Mouse (Mus musculus) heart, embryonic 11.5 days (tissue): Measurements from ENCODE around the gene Gng7. TPM values are rescaled to one million over a fixed set of nuclear protein-coding genes. Genes with fewer than 3 reads are reported as not detected.

ENCODE experiments used
- ATAC-seq: fragments of 200-750 bp; cut with Nextera tagmentation; replicated peaks from 2 replicates; pipeline ENCODE4 v1.8.0; 2017; ENCODE audit warnings: moderate library complexity; ENCODE audit not compliant: insufficient number of reproducible peaks, low FRiP score, low TSS enrichment
- H3K27ac ChIP-seq: fragments of 300-500 bp; sonication (generic); 2 replicates; pipeline ENCODE4 v1.5.1; 2014; ENCODE audit warnings: mild to moderate bottlenecking, low read depth, low read length
- H3K27me3 ChIP-seq: fragments of 300-500 bp; sonication (generic); 2 replicates; pipeline ENCODE4 v1.6.1; 2014; ENCODE audit warnings: mild to moderate bottlenecking, low read length, mixed read lengths; ENCODE audit not compliant: control insufficient read depth, insufficient read depth
- H3K36me3 ChIP-seq: fragments of 300-500 bp; sonication (generic); 2 replicates; pipeline ENCODE4 v1.6.1; 2014; ENCODE audit warnings: mild to moderate bottlenecking, low read length, moderate library complexity, mixed read lengths; ENCODE audit not compliant: control insufficient read depth, insufficient read depth
- H3K4me1 ChIP-seq: fragments of 300-500 bp; sonication (generic); 2 replicates; pipeline ENCODE4 v1.6.1; 2014; ENCODE audit warnings: low read length; ENCODE audit not compliant: control insufficient read depth, insufficient read depth
- H3K4me2 ChIP-seq: fragments of 300-500 bp; sonication (generic); 2 replicates; pipeline ENCODE4 v1.6.1; 2014; ENCODE audit warnings: mild to moderate bottlenecking, moderate library complexity
- H3K4me3 ChIP-seq: fragments of 300-500 bp; sonication (generic); 2 replicates; pipeline ENCODE4 v1.5.1; 2014; ENCODE audit warnings: low read depth, low read length
- H3K9ac ChIP-seq: fragments of 300-500 bp; sonication (generic); 2 replicates; pipeline ENCODE4 v1.6.1; 2014; ENCODE audit warnings: mild to moderate bottlenecking, low read depth, low read length, moderate library complexity
- H3K9me3 ChIP-seq: fragments of 300-500 bp; sonication (generic); replicated peaks from 2 replicates; pipeline ENCODE4 v1.6.1; 2016; ENCODE audit warnings: low read length; ENCODE audit not compliant: control insufficient read depth
- WGBS: fragments of 180-500 bp; shearing (Covaris S2); extraction: QIAGEN DNeasy Blood & Tissue Kit; methylation state at CpG from one replicate; pipeline ENCODE4 v1.1.7; 2014; ENCODE audit not compliant: insufficient replicate concordance; 5-methylcytosine and 5-hydroxymethylcytosine counted together
- polyA plus RNA-seq: library from polyadenylated mRNA; unstranded; fragments of >200 nt; fragmentation: Nextera tagmentation; extraction: Ambion mirVana; gene quantifications from 2 replicates; pipeline ENCODE4 v1.2.1, GENCODE M21; 2014

Gng7 gene
- polyA plus RNA-seq, 1 experiment from 2014 or later: 1.4 TPM

DNA sequence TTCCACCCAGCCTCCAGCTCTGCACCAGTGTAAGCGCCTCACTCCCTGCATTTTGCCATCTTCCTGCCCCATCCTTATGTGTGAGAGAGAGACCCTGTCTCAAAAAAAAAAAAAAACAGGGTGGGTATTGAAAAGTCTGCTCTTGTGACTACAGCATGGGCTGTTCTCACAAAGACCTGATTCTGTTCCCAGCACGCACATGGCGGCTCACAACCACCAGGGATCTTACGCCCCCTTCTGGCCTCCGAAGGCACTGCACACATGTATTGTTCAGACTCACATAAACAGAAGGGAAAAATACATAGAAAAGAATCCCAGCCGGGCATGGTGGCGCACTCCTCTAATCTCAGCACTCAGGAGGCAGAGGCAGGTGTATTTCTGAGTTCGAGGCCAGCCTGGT, 8.0 kb upstream of the Gng7 start:
- no peak for ATAC-seq
- H3K36me3 ChIP-seq: no peaks in the 10 kb centered on the region
- H3K4me1 ChIP-seq: peaks cover 10% of the 10 kb centered on the region; the same call in 1 of the 2 replicates
- 59% methylated on average over 8 of the region's 8 CpGs for WGBS
- no peak overlapping the region for H3K4me2 ChIP-seq
- no peak overlapping the region for H3K9ac ChIP-seq
- H3K4me3 ChIP-seq: no peak overlapping the region
- no peak overlapping the region for H3K27ac ChIP-seq
- H3K9me3 ChIP-seq: no peaks in the 10 kb centered on the region
- peaks cover 52% of the 10 kb centered on the region for H3K27me3 ChIP-seq

DNA sequence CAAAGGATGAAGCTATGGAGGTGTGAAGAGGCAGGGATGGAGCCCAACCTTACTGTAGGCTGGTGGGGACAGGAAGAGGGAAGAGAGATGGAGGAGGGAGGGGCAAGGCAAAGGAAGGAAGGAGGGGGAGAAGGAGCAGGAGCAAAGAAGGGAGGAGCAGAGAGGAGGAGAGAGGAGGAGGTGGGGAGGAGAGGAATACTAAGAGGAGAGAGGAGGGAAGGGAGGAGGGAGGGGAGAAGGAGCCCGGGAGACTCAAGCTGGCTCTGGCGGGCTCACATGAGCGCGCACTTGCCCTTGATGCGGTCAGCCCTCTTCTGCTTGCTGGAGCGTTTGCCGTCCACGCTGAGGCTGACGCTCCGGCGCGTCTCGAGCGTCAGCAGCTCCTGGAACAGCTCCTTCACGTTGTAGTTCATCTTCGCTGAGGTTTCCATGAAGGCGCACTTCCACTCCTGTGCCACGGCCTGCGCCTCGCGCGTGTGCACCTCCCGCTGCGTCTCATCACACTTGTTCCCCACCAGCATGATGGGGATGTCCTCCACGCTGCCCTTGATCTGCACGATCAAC, 6.9 kb upstream of the Gng7 start:
- Histone ChIP-seq H3K27me3 (peaks cover 52% of the 10 kb centered on the region), H3K4me1 (peaks cover 5% of the 10 kb centered on the region; the same call in 1 of the 2 replicates), H3K4me2 (peak overlapping the region; percentile 35), H3K9me3 (no peaks in the 10 kb centered on the region), H3K4me3 (no peak overlapping the region), H3K27ac (no peak overlapping the region), H3K9ac (no peak overlapping the region), H3K36me3 (no peaks in the 10 kb centered on the region)
- 8% methylated on average over 26 of the region's 26 CpGs for WGBS
- no peak for ATAC-seq

DNA sequence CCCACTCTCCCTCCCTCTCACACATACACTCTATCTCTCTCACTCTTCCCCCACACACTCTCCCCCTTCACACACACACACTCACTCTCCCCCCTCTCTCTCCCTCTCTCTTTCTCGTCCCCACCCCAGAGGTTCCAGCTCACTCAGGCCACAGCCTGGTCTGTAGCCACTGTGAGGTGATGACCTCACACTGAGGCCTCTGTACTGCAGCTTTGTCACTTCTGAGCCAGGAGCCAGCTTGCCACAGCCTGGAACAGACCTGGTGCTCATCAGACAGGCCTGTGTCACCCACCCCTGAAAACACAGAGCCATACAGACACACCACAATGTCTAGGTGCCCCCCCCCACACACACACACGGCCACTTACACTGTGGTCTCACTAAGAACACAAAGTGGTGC, 5.5 kb upstream of the Gng7 start:
- ATAC-seq: no peak
- 35% methylated on average over 2 of the region's 2 CpGs for WGBS
- peaks cover 42% of the 10 kb centered on the region for H3K27me3 ChIP-seq

DNA sequence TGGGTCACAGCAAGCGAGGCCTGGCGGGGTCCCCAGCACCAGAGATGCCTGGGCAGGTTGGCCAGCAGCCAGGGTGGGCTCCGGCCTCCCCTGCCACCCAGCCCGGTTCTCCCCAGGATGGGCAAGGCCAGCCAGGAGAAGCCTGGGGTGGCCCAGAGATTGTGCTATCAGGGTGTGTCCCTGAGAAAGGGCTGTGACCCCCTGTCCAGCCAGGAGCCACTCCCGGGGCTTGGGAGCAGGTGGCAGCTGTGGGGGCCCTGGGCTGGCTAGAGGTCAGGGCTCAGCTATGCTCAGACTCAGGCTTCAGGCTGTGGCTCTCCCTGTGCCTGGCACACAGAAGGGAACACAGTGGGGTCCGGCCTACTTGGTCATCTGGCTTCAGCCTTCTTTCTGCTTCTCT, 4.9 kb upstream of the Gng7 start:
- H3K9ac ChIP-seq: no peak overlapping the region
- no peak overlapping the region for H3K27ac ChIP-seq
- no peak for ATAC-seq

More for the DNA sequence above, 5.5 kb upstream of the Gng7 start:
- Histone ChIP-seq H3K4me3 (no peak overlapping the region), H3K36me3 (no peaks in the 10 kb centered on the region), H3K9me3 (no peaks in the 10 kb centered on the region), H3K27ac (no peak overlapping the region), H3K9ac (no peak overlapping the region), H3K4me1 (peaks cover 2% of the 10 kb centered on the region; the same call in 1 of the 2 replicates), H3K4me2 (no peak overlapping the region)

DNA sequence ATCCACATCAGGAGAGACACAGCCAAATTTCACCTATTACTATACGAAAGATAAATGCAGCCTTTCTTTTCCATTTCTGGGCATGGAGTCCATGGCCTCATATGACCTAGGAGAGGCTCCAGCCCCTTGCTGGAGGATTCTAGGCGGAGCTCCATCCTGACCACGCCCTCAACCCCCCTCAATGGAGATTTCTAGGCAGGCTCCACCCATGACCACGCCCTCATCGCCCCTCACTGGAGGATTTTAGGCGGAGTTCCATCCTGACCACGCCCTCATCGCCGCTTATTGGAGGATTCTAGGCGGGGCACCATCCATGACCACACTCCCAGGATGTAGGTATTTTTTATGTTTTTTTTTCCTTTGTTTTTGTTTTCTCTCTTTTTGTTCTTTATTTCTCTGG, 3.6 kb upstream of the Gng7 start:
- H3K4me3 ChIP-seq: no peak overlapping the region
- H3K4me2 ChIP-seq: no peak overlapping the region
- H3K27me3 ChIP-seq: peaks cover 25% of the 10 kb centered on the region

More for the DNA sequence above, 4.9 kb upstream of the Gng7 start:
- no peaks in the 10 kb centered on the region for H3K36me3 ChIP-seq
- 70% methylated on average over 6 of the region's 6 CpGs for WGBS
- peaks cover 37% of the 10 kb centered on the region for H3K27me3 ChIP-seq
- H3K4me3 ChIP-seq: no peak overlapping the region
- no peak overlapping the region for H3K4me2 ChIP-seq
- no peaks in the 10 kb centered on the region for H3K9me3 ChIP-seq
- no peaks in the 10 kb centered on the region for H3K4me1 ChIP-seq

DNA sequence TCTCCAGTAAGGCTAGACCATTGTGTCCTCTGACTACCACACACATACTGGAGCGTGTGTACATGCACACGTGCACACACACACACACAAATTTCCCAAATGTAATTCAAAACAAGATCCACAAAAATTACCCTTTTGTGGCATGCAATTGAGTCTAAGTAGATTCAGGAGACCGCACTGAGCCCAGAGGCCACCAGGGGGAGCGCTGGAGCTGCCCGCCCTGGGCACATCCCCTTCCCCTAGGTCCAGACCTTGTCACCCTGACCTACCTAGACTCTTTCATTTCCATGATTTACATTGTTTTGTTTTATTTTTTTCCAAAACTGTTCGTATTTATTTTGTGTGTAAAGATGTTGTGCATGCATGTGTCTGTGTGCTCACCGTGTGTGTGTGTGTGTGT, 1.9 kb upstream of the Gng7 start:
- ATAC-seq: no peak

More for the DNA sequence above, 3.6 kb upstream of the Gng7 start:
- Histone ChIP-seq H3K36me3 (no peaks in the 10 kb centered on the region), H3K9ac (no peak overlapping the region), H3K9me3 (no peaks in the 10 kb centered on the region), H3K27ac (no peak overlapping the region), H3K4me1 (no peaks in the 10 kb centered on the region)
- no peak for ATAC-seq
- 29% methylated on average over 10 of the region's 10 CpGs for WGBS

DNA sequence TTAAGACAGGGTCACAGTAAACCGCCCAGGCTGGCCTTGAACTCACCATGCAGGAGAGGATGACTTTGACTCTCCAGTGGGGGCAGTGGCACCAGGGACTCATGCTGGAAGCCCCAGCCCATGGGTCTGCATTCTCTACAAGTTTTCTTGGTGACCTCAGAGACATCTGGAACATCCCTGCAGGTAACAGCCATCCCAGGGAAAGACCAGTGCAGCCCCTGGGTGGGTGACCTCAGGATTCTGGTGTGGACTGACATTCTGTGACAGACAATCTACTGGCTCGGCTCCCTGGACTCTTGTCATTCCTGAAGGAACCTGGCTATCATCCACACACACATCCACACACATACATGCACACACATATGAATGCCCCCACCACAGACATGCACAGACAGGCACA, 921 bp upstream of the Gng7 start:
- Histone ChIP-seq H3K36me3 (no peaks in the 10 kb centered on the region), H3K27me3 (peaks cover 8% of the 10 kb centered on the region; the same call in 1 of the 2 replicates), H3K27ac (no peak overlapping the region), H3K4me2 (no peak overlapping the region), H3K4me1 (no peaks in the 10 kb centered on the region), H3K9ac (no peak overlapping the region), H3K4me3 (no peak overlapping the region), H3K9me3 (no peaks in the 10 kb centered on the region)
- no peak for ATAC-seq
- 73% methylated on average over 2 of the region's 2 CpGs for WGBS

More for the DNA sequence above, 1.9 kb upstream of the Gng7 start:
- H3K36me3 ChIP-seq: no peaks in the 10 kb centered on the region
- no peak overlapping the region for H3K4me3 ChIP-seq
- H3K27me3 ChIP-seq: peaks cover 17% of the 10 kb centered on the region
- no peak overlapping the region for H3K4me2 ChIP-seq
- WGBS: 5% methylated on average over 7 of the region's 7 CpGs
- no peaks in the 10 kb centered on the region for H3K4me1 ChIP-seq
- H3K9me3 ChIP-seq: no peaks in the 10 kb centered on the region
- H3K27ac ChIP-seq: no peak overlapping the region
- H3K9ac ChIP-seq: no peak overlapping the region

DNA sequence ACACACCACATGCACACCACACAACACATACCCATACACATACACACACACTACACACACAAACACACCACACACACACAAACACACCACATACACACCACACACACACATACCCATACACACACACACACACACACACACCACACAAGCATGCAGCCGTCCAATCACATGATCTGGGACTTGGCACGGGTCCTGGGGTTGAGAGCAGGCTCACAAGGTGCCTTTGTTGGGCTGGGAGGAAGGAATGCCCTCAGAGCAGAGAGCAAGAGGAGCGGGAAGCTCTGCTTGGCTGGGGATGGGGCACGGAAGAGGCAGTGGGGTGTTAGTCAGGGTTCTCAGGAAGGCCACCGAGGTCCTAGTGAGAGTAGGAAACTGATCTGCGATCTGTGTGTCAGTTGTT, 3.9 kb downstream of the Gng7 start:
- 63% methylated on average over 6 of the region's 6 CpGs for WGBS
- Histone ChIP-seq H3K27me3 (peaks cover 7% of the 10 kb centered on the region; the same call in 1 of the 2 replicates), H3K9me3 (no peaks in the 10 kb centered on the region), H3K27ac (no peak overlapping the region), H3K36me3 (no peaks in the 10 kb centered on the region), H3K4me1 (no peaks in the 10 kb centered on the region), H3K4me2 (no peak overlapping the region), H3K9ac (no peak overlapping the region), H3K4me3 (no peak overlapping the region)
- no peak for ATAC-seq

DNA sequence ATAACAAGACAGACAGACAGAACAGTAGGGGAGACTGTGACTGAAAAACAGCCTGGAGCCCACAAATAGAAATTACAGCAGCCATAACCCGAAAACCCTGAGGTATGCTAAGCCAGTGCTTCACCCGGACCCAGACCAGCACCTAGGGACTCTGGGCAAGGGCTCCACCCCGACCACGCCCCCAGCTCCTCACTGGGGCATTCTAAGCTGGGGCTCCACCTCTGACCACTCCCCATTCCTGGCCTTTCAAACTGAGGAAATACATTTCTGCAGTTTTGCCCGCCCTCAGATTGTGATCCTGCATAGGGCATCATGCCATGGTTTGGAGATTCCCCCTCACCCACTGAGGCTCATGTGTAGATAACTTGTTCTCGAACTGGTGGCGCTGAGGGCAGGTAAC, 7.5 kb downstream of the Gng7 start:
- Histone ChIP-seq H3K4me3 (no peak overlapping the region), H3K9me3 (no peaks in the 10 kb centered on the region), H3K9ac (no peak overlapping the region), H3K4me1 (no peaks in the 10 kb centered on the region), H3K27me3 (peaks cover 5% of the 10 kb centered on the region; the same call in 1 of the 2 replicates), H3K36me3 (no peaks in the 10 kb centered on the region), H3K4me2 (no peak overlapping the region), H3K27ac (no peak overlapping the region)
- no peak for ATAC-seq
- WGBS: 28% methylated on average over 7 of the region's 7 CpGs
